In the genomic region with DNA sequence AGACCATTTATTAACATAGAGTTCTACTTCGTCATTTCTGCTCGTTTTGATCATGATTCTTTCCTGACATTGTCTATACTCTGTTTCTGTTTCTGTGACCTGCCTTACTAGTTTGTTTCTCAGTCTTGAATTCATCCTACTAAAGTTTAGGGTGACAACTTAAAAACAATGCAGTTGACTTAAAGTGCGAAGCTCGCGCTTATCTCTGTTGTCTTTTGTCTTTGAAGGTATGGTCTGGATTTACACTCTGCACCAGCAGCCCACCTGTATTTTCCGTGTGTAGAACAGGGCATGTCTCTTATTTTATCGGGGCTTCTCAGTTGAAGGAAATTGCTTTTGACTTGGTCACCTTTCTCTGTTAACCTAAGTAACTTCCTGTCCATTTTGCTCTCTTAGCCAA, we compare ENCODE assay signal across 8 mouse cellular contexts. TPM values are rescaled to one million over a fixed set of nuclear protein-coding genes. Genes with fewer than 3 reads are reported as not detected.
DNase-seq lines count a peak whose midpoint lies in the region; ATAC-seq and TF ChIP-seq lines count a peak whose summit lies in the region.

No protein-coding gene starts in this region.

- peak overlapping the region; percentile 92 for H3K4me3 ChIP-seq in lung, postnatal 0 days (ENCODE audit: low read depth, low read length)
- peak overlapping the region; percentile 99 for H3K4me3 ChIP-seq in limb, embryonic 10.5 days
- peak overlapping the region; percentile 82 for H3K4me3 ChIP-seq in neural tube, embryonic 15.5 days (replicated peaks)

- 1% methylated on average over 7 of the region's 7 CpGs for WGBS in lung, postnatal 0 days
- 5% methylated on average over 7 of the region's 7 CpGs for WGBS in limb, embryonic 10.5 days
- WGBS in neural tube, embryonic 15.5 days, result 2% methylated on average over 7 of the region's 7 CpGs

- peak overlapping the region; percentile 96 for H3K9ac ChIP-seq in lung, postnatal 0 days (replicated peaks; ENCODE audit: low read depth)
- peak overlapping the region; percentile 82 for H3K9ac ChIP-seq in neural tube, embryonic 15.5 days (replicated peaks)

- H3K27me3 ChIP-seq in lung, postnatal 0 days (replicated peaks; ENCODE audit: insufficient read depth, low read length), result no peaks in the 10 kb centered on the region
- no peaks in the 10 kb centered on the region for H3K27me3 ChIP-seq in limb, embryonic 10.5 days (ENCODE audit: low read depth, poor library complexity, severe bottlenecking)
- H3K27me3 ChIP-seq in neural tube, embryonic 15.5 days (replicated peaks), result no peaks in the 10 kb centered on the region

- peak overlapping the region; percentile 94 for H3K4me2 ChIP-seq in lung, postnatal 0 days (replicated peaks; ENCODE audit: low read depth, low read length)
- H3K4me2 ChIP-seq in neural tube, embryonic 15.5 days, result peak overlapping the region; percentile 89

- H3K36me3 ChIP-seq in lung, postnatal 0 days (ENCODE audit: insufficient read depth, low read length), result no peaks in the 10 kb centered on the region
- peaks cover 27% of the 10 kb centered on the region for H3K36me3 ChIP-seq in limb, embryonic 10.5 days
- no peaks in the 10 kb centered on the region for H3K36me3 ChIP-seq in neural tube, embryonic 15.5 days

- peaks cover 20% of the 10 kb centered on the region; the same call in 1 of the 2 replicates for H3K4me1 ChIP-seq in lung, postnatal 0 days (ENCODE audit: insufficient read depth, low read depth, low read length)
- peaks cover 32% of the 10 kb centered on the region for H3K4me1 ChIP-seq in limb, embryonic 10.5 days
- peaks cover 33% of the 10 kb centered on the region for H3K4me1 ChIP-seq in neural tube, embryonic 15.5 days

- intact Hi-C loops in left cerebral cortex, postnatal 10 days (cut with DNase I), result no loop called here

- no peak for TF ChIP-seq CTCF in lung, postnatal 0 days (IDR thresholded peaks at IDR 0.05)

- no peaks in the 10 kb centered on the region for H3K9me3 ChIP-seq in lung, postnatal 0 days (ENCODE audit: low read length)
- no peaks in the 10 kb centered on the region for H3K9me3 ChIP-seq in limb, embryonic 10.5 days (replicated peaks)
- no peaks in the 10 kb centered on the region for H3K9me3 ChIP-seq in neural tube, embryonic 15.5 days (replicated peaks)

- H3K27ac ChIP-seq in lung, postnatal 0 days (ENCODE audit: low read length), result peak overlapping the region; percentile 100
- H3K27ac ChIP-seq in limb, embryonic 10.5 days, result peak overlapping the region; percentile 100
- H3K27ac ChIP-seq in neural tube, embryonic 15.5 days (replicated peaks), result peak overlapping the region; percentile 100

- DNase-seq in cerebellum, adult 11-12 months, result peak; percentile 16
- no peak for DNase-seq in cerebellum, postnatal 36 days
- DNase-seq in lung, postnatal 0 days (ENCODE audit: low spot score), result no peak
- no peak for DNase-seq in lung, adult 18-20 months
- DNase-seq in limb, embryonic 10.5 days (ENCODE audit: low spot score), result no peak
- DNase-seq in left cerebral cortex, postnatal 10 days (ENCODE audit: extremely low spot score in 1 of 2, low spot score in 2 of 2), result no peak
- DNase-seq in right cerebral cortex, postnatal 36 days (ENCODE audit: low spot score in 2 of 2), result no peak

- no peak for ATAC-seq in lung, postnatal 0 days
- ATAC-seq in neural tube, embryonic 15.5 days (ENCODE audit: low FRiP score), result no peak

- no peak for TF ChIP-seq EP300 in lung, postnatal 0 days (IDR thresholded peaks at IDR 0.05)

RNA-seq across cellular contexts. Expression of a gene that starts 0.7 kb away (rescaled TPM):
- 80.2 and 80.3 TPM in 2 replicates for polyA plus RNA-seq in lung, postnatal 0 days (2015; fragmentation: Nextera tagmentation; extraction: Ambion mirVana)
- 140 and 145 TPM in 2 replicates for polyA plus RNA-seq in limb, embryonic 10.5 days (2016; fragmentation: Nextera tagmentation; extraction: Ambion mirVana)
- polyA plus RNA-seq in neural tube, embryonic 15.5 days (2015; fragmentation: Nextera tagmentation; extraction: Ambion mirVana), result 115 and 122 TPM in 2 replicates
- total RNA-seq in left cerebral cortex, postnatal 10 days (2021), result 100 to 1,000 TPM; 266 to 271 TPM

RNA-seq across cellular contexts. Expression of a gene that starts 3.8 kb away (rescaled TPM):
- polyA plus RNA-seq in lung, postnatal 0 days (2015; fragmentation: Nextera tagmentation; extraction: Ambion mirVana), result 20.7 and 23.9 TPM in 2 replicates
- 4.2 and 5.3 TPM in 2 replicates for polyA plus RNA-seq in limb, embryonic 10.5 days (2016; fragmentation: Nextera tagmentation; extraction: Ambion mirVana)
- 19.8 and 31.3 TPM in 2 replicates for polyA plus RNA-seq in neural tube, embryonic 15.5 days (2015; fragmentation: Nextera tagmentation; extraction: Ambion mirVana)
- total RNA-seq in left cerebral cortex, postnatal 10 days (2021), result 10 to 100 TPM; 26.6 to 27.7 TPM

RNA-seq across cellular contexts. Expression of a gene that starts 20.0 kb away (rescaled TPM):
- polyA plus RNA-seq in lung, postnatal 0 days (2015; fragmentation: Nextera tagmentation; extraction: Ambion mirVana), result 1.8 and 2.2 TPM in 2 replicates
- 0.18 and 0.40 TPM in 2 replicates for polyA plus RNA-seq in limb, embryonic 10.5 days (2016; fragmentation: Nextera tagmentation; extraction: Ambion mirVana)
- 0.17 and 5.5 TPM in 2 replicates for polyA plus RNA-seq in neural tube, embryonic 15.5 days (2015; fragmentation: Nextera tagmentation; extraction: Ambion mirVana)
- total RNA-seq in left cerebral cortex, postnatal 10 days (2021), result 1 to 10 TPM in 1 of 2 experiments, under 1 TPM in 1; 0.99 to 1.4 TPM

RNA-seq across cellular contexts. Expression of a gene that starts 29.8 kb away (rescaled TPM):
- polyA plus RNA-seq in lung, postnatal 0 days (2015; fragmentation: Nextera tagmentation; extraction: Ambion mirVana), result 6.9 and 7.2 TPM in 2 replicates
- 0.18 and 0.51 TPM in 2 replicates for polyA plus RNA-seq in limb, embryonic 10.5 days (2016; fragmentation: Nextera tagmentation; extraction: Ambion mirVana)
- 0.29 and 4.2 TPM in 2 replicates for polyA plus RNA-seq in neural tube, embryonic 15.5 days (2015; fragmentation: Nextera tagmentation; extraction: Ambion mirVana)
- total RNA-seq in left cerebral cortex, postnatal 10 days (2021), result 1 to 10 TPM; 1.2 to 1.8 TPM

RNA-seq across cellular contexts. Expression of a gene that starts 31.0 kb away (rescaled TPM):
- 0.48 and 1.1 TPM in 2 replicates for polyA plus RNA-seq in lung, postnatal 0 days (2015; fragmentation: Nextera tagmentation; extraction: Ambion mirVana)
- polyA plus RNA-seq in limb, embryonic 10.5 days (2016; fragmentation: Nextera tagmentation; extraction: Ambion mirVana), result 0.31 and 0.66 TPM in 2 replicates
- polyA plus RNA-seq in neural tube, embryonic 15.5 days (2015; fragmentation: Nextera tagmentation; extraction: Ambion mirVana), result 0.19 and 2.5 TPM in 2 replicates
- total RNA-seq in left cerebral cortex, postnatal 10 days (2021), result under 1 TPM in 1 of 2 experiments, not detected in 1; 0.55 TPM
